Mouse (Mus musculus): Measurements from ENCODE around the gene Morn3. TPM values are rescaled to one million over a fixed set of nuclear protein-coding genes. Genes with fewer than 3 reads are reported as not detected.

Gene Morn3
- polyA plus RNA-seq (2015; fragmentation: Nextera tagmentation; extraction: Ambion mirVana): 5.3 and 8.3 TPM in 2 replicates

GRCm38 (mm10) chr5:123046916-123047315, at the start of gene Morn3:
TSS of gene Morn3 (minus strand) at chr5:123047016.
- no peak within 1 kb of the TSS for H3K9ac ChIP-seq (replicated peaks; ENCODE audit: low read depth)
- H3K9me3 ChIP-seq (ENCODE audit: low read length): no peaks in the 10 kb centered on the region
- no peak for DNase-seq (ENCODE audit: low spot score)
- H3K4me3 ChIP-seq (ENCODE audit: low read depth, low read length): no peak within 1 kb of the TSS
- no peak within 1 kb of the TSS for H3K27ac ChIP-seq (ENCODE audit: low read length)
- WGBS: 62% methylated on average over 3 of the region's 3 CpGs
- no peaks in the 10 kb centered on the region for H3K4me1 ChIP-seq (ENCODE audit: insufficient read depth, low read depth, low read length)
- H3K36me3 ChIP-seq (ENCODE audit: insufficient read depth, low read length): no peaks in the 10 kb centered on the region
- no peak within 1 kb of the TSS for H3K4me2 ChIP-seq (replicated peaks; ENCODE audit: low read depth, low read length)
- no peak for ATAC-seq
- no peaks in the 10 kb centered on the region for H3K27me3 ChIP-seq (replicated peaks; ENCODE audit: insufficient read depth, low read length)
- TF ChIP-seq CTCF (IDR thresholded peaks at IDR 0.05): no peak
- TF ChIP-seq EP300 (IDR thresholded peaks at IDR 0.05): no peak

GRCm38 (mm10) chr5:123096299-123096698, 49.5 kb upstream of the Morn3 start:
- WGBS: 87% methylated on average over 8 of the region's 8 CpGs
- TF ChIP-seq CTCF (IDR thresholded peaks at IDR 0.05) (no peak), EP300 (IDR thresholded peaks at IDR 0.05) (no peak)
- no peak for ATAC-seq

GRCm38 (mm10) chr5:123094238-123094991, 47.6 kb upstream of the Morn3 start:
- Histone ChIP-seq H3K27me3 (replicated peaks; ENCODE audit: insufficient read depth, low read length) (no peaks in the 10 kb centered on the region), H3K4me3 (ENCODE audit: low read depth, low read length) (no peak overlapping the region), H3K4me2 (replicated peaks; ENCODE audit: low read depth, low read length) (no peak overlapping the region), H3K27ac (ENCODE audit: low read length) (no peak overlapping the region), H3K36me3 (ENCODE audit: insufficient read depth, low read length) (no peaks in the 10 kb centered on the region), H3K4me1 (ENCODE audit: insufficient read depth, low read depth, low read length) (no peaks in the 10 kb centered on the region), H3K9ac (replicated peaks; ENCODE audit: low read depth) (no peak overlapping the region), H3K9me3 (ENCODE audit: low read length) (no peaks in the 10 kb centered on the region)
- WGBS: 68% methylated on average over 25 of the region's 25 CpGs
- TF ChIP-seq EP300 (IDR thresholded peaks at IDR 0.05): no peak
- TF ChIP-seq CTCF (IDR thresholded peaks at IDR 0.05): no peak
- ATAC-seq (peak; percentile 40; the same call in 1 of the 2 replicates), DNase-seq (ENCODE audit: low spot score) (peak; percentile 61)

More at GRCm38 (mm10) chr5:123096299-123096698, 49.5 kb upstream of the Morn3 start:
- Histone ChIP-seq H3K4me1 (ENCODE audit: insufficient read depth, low read depth, low read length) (no peaks in the 10 kb centered on the region), H3K4me3 (ENCODE audit: low read depth, low read length) (no peak overlapping the region), H3K4me2 (replicated peaks; ENCODE audit: low read depth, low read length) (no peak overlapping the region), H3K36me3 (ENCODE audit: insufficient read depth, low read length) (no peaks in the 10 kb centered on the region), H3K9me3 (ENCODE audit: low read length) (no peaks in the 10 kb centered on the region), H3K9ac (replicated peaks; ENCODE audit: low read depth) (no peak overlapping the region), H3K27me3 (replicated peaks; ENCODE audit: insufficient read depth, low read length) (no peaks in the 10 kb centered on the region), H3K27ac (ENCODE audit: low read length) (no peak overlapping the region)
- no peak for DNase-seq (ENCODE audit: low spot score)

GRCm38 (mm10) chr5:123093077-123093633, 46.3 kb upstream of the Morn3 start:
- TF ChIP-seq EP300 (IDR thresholded peaks at IDR 0.05): no peak
- TF ChIP-seq CTCF (IDR thresholded peaks at IDR 0.05): no peak
- Histone ChIP-seq H3K36me3 (ENCODE audit: insufficient read depth, low read length) (no peaks in the 10 kb centered on the region), H3K9me3 (ENCODE audit: low read length) (no peaks in the 10 kb centered on the region), H3K27me3 (replicated peaks; ENCODE audit: insufficient read depth, low read length) (no peaks in the 10 kb centered on the region), H3K27ac (ENCODE audit: low read length) (no peak overlapping the region), H3K4me3 (ENCODE audit: low read depth, low read length) (no peak overlapping the region), H3K4me1 (ENCODE audit: insufficient read depth, low read depth, low read length) (no peaks in the 10 kb centered on the region), H3K4me2 (replicated peaks; ENCODE audit: low read depth, low read length) (no peak overlapping the region), H3K9ac (replicated peaks; ENCODE audit: low read depth) (no peak overlapping the region)
- 75% methylated on average over 14 of the region's 14 CpGs for WGBS
- no peak for ATAC-seq
- no peak for DNase-seq (ENCODE audit: low spot score)

- H3K36me3 ChIP-seq (ENCODE audit: insufficient read depth, low read length): no peaks in the 10 kb centered on the region
- ATAC-seq (no peak), DNase-seq (ENCODE audit: low spot score) (no peak)
- H3K9me3 ChIP-seq (ENCODE audit: low read length): no peaks in the 10 kb centered on the region
- no peaks in the 10 kb centered on the region for H3K27me3 ChIP-seq (replicated peaks; ENCODE audit: insufficient read depth, low read length)
- H3K9ac ChIP-seq (replicated peaks; ENCODE audit: low read depth): no peak overlapping the region
- no peak overlapping the region for H3K4me2 ChIP-seq (replicated peaks; ENCODE audit: low read depth, low read length)
- no peak overlapping the region for H3K4me3 ChIP-seq (ENCODE audit: low read depth, low read length)
- no peak for TF ChIP-seq EP300 (IDR thresholded peaks at IDR 0.05)
- no peak for TF ChIP-seq CTCF (IDR thresholded peaks at IDR 0.05)
- 84% methylated on average over 10 of the region's 10 CpGs for WGBS
- no peaks in the 10 kb centered on the region for H3K4me1 ChIP-seq (ENCODE audit: insufficient read depth, low read depth, low read length)
- H3K27ac ChIP-seq (ENCODE audit: low read length): no peak overlapping the region
Observed at GRCm38 (mm10) chr5:123090560-123091306, 43.9 kb upstream of the Morn3 start.

- TF ChIP-seq EP300 (IDR thresholded peaks at IDR 0.05) (no peak), CTCF (IDR thresholded peaks at IDR 0.05) (no peak)
- Histone ChIP-seq H3K9me3 (ENCODE audit: low read length) (no peaks in the 10 kb centered on the region), H3K4me1 (ENCODE audit: insufficient read depth, low read depth, low read length) (no peaks in the 10 kb centered on the region), H3K4me3 (ENCODE audit: low read depth, low read length) (no peak overlapping the region), H3K9ac (replicated peaks; ENCODE audit: low read depth) (no peak overlapping the region), H3K4me2 (replicated peaks; ENCODE audit: low read depth, low read length) (no peak overlapping the region), H3K27ac (ENCODE audit: low read length) (no peak overlapping the region), H3K27me3 (replicated peaks; ENCODE audit: insufficient read depth, low read length) (no peaks in the 10 kb centered on the region), H3K36me3 (ENCODE audit: insufficient read depth, low read length) (no peaks in the 10 kb centered on the region)
- DNase-seq (ENCODE audit: low spot score): no peak
- ATAC-seq: no peak
- 93% methylated on average over 4 of the region's 4 CpGs for whole genome bisulfite sequencing
Observed at GRCm38 (mm10) chr5:123088784-123089183, 42.0 kb upstream of the Morn3 start.

All from lung, postnatal 0 days (tissue).